Mouse (Mus musculus): Measurements from ENCODE around the gene Wnt9b.

DNA sequence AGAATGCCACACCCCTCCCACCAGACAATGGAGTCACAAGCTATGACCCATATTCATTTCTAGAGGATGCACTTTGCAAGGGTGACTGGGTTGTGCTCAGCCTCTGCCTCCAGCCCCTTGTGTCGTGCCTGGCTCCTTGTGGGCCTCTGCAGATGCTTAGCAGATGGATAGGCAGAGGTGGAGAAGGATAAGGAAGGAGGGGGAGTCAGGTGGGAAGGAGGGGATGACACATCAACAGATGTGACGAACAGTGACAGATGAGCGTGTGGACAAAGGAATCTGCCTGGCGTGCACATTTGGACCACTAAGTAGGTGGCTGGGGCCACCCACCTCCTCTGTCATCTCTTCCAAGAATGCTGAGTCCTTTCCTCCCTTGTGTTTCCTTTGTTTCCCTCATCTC is 16.6 kb downstream of the Wnt9b start:
- TF ChIP-seq CTCF (IDR thresholded peaks at IDR 0.05; ENCODE audit: low read depth), result no peak
- no peak for TF ChIP-seq EP300 (IDR thresholded peaks at IDR 0.05; ENCODE audit: low read depth)
